Mouse (Mus musculus): ENCODE measurements around the gene Capn15. TPM values are rescaled to one million over a fixed set of nuclear protein-coding genes. Genes with fewer than 3 reads are reported as not detected.
A peak's percentile ranks its signal among the peaks of the same experiment; 100 is the strongest.

Gene Capn15
- polyA plus RNA-seq, 1 experiment from 2014 or later, result 13.9 TPM

DNA sequence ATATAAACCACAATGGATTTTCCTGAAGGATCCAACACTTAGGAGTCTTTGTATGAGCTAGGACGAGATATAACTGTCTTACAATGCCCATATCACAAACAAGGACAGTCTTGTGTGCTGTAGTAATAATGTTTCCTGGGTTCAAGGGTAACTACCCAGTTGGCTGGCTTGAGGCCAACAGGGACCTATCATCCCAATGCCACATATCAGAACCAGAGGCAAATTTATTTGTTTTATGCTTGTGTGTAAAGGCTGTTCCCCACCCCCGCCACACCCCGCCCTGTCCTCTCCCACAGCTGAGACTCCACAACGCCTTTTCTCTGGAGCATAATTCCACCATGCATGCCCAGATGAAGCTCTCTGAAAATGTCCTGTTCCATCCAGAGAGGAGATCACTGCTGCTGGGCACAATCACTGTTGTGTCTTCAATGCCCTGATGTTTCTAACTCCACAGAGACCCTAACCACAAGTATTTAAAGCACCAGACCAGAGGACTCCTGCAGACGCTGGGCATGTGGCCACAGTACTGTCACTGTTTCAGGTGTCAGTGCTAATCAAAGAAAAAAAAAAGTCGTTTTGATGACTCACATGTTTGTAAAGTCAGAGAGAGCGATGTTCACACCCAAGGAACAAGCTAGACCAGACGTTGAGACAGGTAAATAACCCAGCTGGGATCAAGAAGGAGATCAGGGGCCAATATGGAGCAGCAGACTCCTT, 68.5 kb downstream of the Capn15 start:
- DNase-seq (ENCODE audit: low spot score) (no peak), ATAC-seq (no peak)
- no peak overlapping the region for H3K4me3 ChIP-seq (ENCODE audit: low read depth, low read length)
- no peak overlapping the region for H3K9ac ChIP-seq (replicated peaks; ENCODE audit: low read depth)
- H3K9me3 ChIP-seq (ENCODE audit: low read length), result no peaks in the 10 kb centered on the region
- H3K27me3 ChIP-seq (replicated peaks; ENCODE audit: insufficient read depth, low read length), result no peaks in the 10 kb centered on the region
- no peaks in the 10 kb centered on the region for H3K36me3 ChIP-seq (ENCODE audit: insufficient read depth, low read length)
- TF ChIP-seq CTCF (IDR thresholded peaks at IDR 0.05) (no peak), EP300 (IDR thresholded peaks at IDR 0.05) (no peak)
- H3K4me1 ChIP-seq (ENCODE audit: insufficient read depth, low read depth, low read length), result peaks cover 8% of the 10 kb centered on the region; the same call in 1 of the 2 replicates
- WGBS, result 70% methylated on average over 8 of the region's 8 CpGs
- H3K27ac ChIP-seq (ENCODE audit: low read length), result no peak overlapping the region
- H3K4me2 ChIP-seq (replicated peaks; ENCODE audit: low read depth, low read length), result no peak overlapping the region

DNA sequence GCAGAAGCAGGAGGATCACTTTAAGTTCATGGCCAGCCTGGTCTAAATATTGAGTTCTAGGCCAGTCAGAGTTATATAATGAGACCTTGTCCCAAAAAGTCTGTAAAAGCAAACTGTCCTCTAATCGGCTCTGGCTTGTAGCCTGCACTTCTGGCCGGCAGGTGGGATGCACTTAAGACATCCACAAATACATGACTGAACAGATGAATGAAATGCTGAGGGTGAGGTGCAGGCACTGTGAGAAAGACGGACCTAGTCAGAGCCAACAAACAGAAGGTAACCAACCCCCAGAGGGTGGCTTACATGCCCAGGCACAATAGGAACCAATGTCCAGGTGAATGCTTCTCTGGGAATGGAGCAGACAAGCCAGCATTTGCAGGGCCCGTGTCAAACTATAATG, 71.3 kb downstream of the Capn15 start:
- Histone ChIP-seq H3K36me3 (ENCODE audit: insufficient read depth, low read length) (no peaks in the 10 kb centered on the region), H3K4me2 (replicated peaks; ENCODE audit: low read depth, low read length) (no peak overlapping the region), H3K27ac (ENCODE audit: low read length) (peak overlapping the region; percentile 10; the same call in 1 of the 2 replicates), H3K4me1 (ENCODE audit: insufficient read depth, low read depth, low read length) (peaks cover 8% of the 10 kb centered on the region; the same call in 1 of the 2 replicates), H3K4me3 (ENCODE audit: low read depth, low read length) (no peak overlapping the region), H3K9ac (replicated peaks; ENCODE audit: low read depth) (no peak overlapping the region), H3K27me3 (replicated peaks; ENCODE audit: insufficient read depth, low read length) (no peaks in the 10 kb centered on the region), H3K9me3 (ENCODE audit: low read length) (no peaks in the 10 kb centered on the region)
- 66% methylated on average over 4 of the region's 4 CpGs for WGBS
- ATAC-seq (no peak), DNase-seq (ENCODE audit: low spot score) (no peak)
- no peak for TF ChIP-seq CTCF (IDR thresholded peaks at IDR 0.05)
- TF ChIP-seq EP300 (IDR thresholded peaks at IDR 0.05), result no peak

DNA sequence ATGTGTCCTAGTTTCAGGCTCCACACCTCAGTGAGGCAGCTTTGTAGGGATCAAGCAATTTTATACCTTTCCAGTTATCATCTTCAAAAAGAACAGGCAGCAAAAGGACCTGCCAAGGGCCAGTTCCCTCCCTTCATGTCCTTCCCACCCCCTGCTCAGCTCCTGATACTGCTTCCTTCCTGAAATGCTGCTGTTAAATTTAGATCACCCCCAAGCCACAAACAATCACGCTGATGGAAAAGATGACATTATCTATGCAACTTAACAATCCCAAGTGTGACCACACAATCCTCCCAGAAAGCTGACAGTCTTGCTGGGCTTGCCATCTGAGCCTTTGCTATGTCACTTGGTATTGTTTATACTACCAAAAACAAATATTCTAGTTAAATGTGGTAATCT, 71.7 kb downstream of the Capn15 start:
- H3K27me3 ChIP-seq (replicated peaks; ENCODE audit: insufficient read depth, low read length), result no peaks in the 10 kb centered on the region
- peak; percentile 31 for DNase-seq (ENCODE audit: low spot score)
- peaks cover 8% of the 10 kb centered on the region; the same call in 1 of the 2 replicates for H3K4me1 ChIP-seq (ENCODE audit: insufficient read depth, low read depth, low read length)
- no peak for ATAC-seq
- no peaks in the 10 kb centered on the region for H3K36me3 ChIP-seq (ENCODE audit: insufficient read depth, low read length)
- WGBS, result 43% methylated on average over 1 of the region's 1 CpGs
- no peak overlapping the region for H3K9ac ChIP-seq (replicated peaks; ENCODE audit: low read depth)
- no peak overlapping the region for H3K4me3 ChIP-seq (ENCODE audit: low read depth, low read length)
- TF ChIP-seq CTCF (IDR thresholded peaks at IDR 0.05) (no peak), EP300 (IDR thresholded peaks at IDR 0.05) (peak; percentile 56)
- peak overlapping the region; percentile 10; the same call in 1 of the 2 replicates for H3K27ac ChIP-seq (ENCODE audit: low read length)
- no peaks in the 10 kb centered on the region for H3K9me3 ChIP-seq (ENCODE audit: low read length)
- H3K4me2 ChIP-seq (replicated peaks; ENCODE audit: low read depth, low read length), result 0 out of 2 replicates have a peak overlapping the region, but pooled peaks have one; percentile 9

DNA sequence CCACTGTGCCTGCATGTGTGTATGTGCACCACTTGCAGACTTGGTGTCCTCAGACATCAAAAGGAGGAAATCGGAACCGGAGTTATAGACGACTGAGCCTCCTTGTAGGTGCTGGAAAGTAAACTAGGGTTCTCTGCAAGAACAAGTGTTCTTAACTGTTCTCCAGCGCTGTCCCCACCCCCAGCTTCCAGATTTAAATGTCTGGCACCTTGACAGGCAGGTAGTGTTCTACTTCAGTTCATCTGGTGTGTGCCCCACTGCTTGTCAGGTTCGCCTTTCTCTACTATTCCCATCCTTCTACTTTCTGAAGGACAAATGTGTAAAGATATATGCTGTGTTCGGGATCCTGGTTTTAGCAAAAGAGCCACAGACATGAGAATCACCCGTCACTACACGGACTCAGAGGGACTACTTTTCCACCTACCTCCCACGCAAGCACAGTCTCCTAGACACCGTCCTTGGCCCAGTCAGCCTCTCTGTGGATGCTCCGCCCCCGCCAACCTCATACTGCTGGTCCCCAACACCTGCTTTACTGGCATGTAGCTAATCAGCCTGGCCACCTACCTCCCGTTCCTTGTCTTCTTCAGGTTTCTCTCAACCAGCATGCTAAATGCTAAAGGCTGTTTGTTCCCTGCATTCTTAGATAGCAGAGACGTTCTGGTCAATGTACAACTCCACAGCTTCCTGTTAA, 72.3 kb downstream of the Capn15 start:
- H3K27ac ChIP-seq (ENCODE audit: low read length), result no peak overlapping the region
- no peaks in the 10 kb centered on the region for H3K36me3 ChIP-seq (ENCODE audit: insufficient read depth, low read length)

DNA sequence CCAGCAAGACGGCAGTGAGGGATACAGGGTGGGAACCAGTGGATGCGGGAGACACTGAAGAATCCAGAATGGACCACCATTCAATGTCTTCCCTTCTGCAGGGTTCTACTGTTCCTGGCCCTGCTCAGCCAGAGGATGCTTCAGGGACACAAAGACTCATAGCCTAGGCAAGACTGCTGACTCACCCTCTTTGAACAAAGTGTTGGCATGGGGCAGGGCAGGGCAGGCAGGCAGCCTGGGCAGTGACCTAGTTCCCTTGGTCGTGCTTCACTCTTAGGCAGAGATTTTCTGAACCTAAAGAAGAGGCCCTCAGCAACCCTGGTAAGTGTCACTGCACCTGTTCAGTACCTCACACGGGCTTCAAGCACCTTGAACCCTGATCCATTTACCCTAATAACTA, 73.8 kb downstream of the Capn15 start:
- DNase-seq (ENCODE audit: low spot score) (peak; percentile 55), ATAC-seq (peak; percentile 65)
- 72% methylated on average over 4 of the region's 4 CpGs for WGBS
- no peak for TF ChIP-seq EP300 (IDR thresholded peaks at IDR 0.05)
- TF ChIP-seq CTCF (IDR thresholded peaks at IDR 0.05), result no peak
- Histone ChIP-seq H3K27ac (ENCODE audit: low read length) (no peak overlapping the region), H3K9me3 (ENCODE audit: low read length) (no peaks in the 10 kb centered on the region), H3K9ac (replicated peaks; ENCODE audit: low read depth) (no peak overlapping the region), H3K4me1 (ENCODE audit: insufficient read depth, low read depth, low read length) (no peaks in the 10 kb centered on the region; the same call in 1 of the 2 replicates), H3K36me3 (ENCODE audit: insufficient read depth, low read length) (no peaks in the 10 kb centered on the region), H3K4me2 (replicated peaks; ENCODE audit: low read depth, low read length) (no peak overlapping the region), H3K4me3 (ENCODE audit: low read depth, low read length) (no peak overlapping the region), H3K27me3 (replicated peaks; ENCODE audit: insufficient read depth, low read length) (no peaks in the 10 kb centered on the region)

More for the DNA sequence above, 72.3 kb downstream of the Capn15 start:
- Histone ChIP-seq H3K4me2 (replicated peaks; ENCODE audit: low read depth, low read length) (0 out of 2 replicates have a peak overlapping the region, but pooled peaks have one; percentile 9), H3K9me3 (ENCODE audit: low read length) (no peaks in the 10 kb centered on the region), H3K4me3 (ENCODE audit: low read depth, low read length) (no peak overlapping the region), H3K9ac (replicated peaks; ENCODE audit: low read depth) (no peak overlapping the region), H3K4me1 (ENCODE audit: insufficient read depth, low read depth, low read length) (peaks cover 8% of the 10 kb centered on the region; the same call in 1 of the 2 replicates), H3K27me3 (replicated peaks; ENCODE audit: insufficient read depth, low read length) (no peaks in the 10 kb centered on the region)
- 62% methylated on average over 14 of the region's 14 CpGs for WGBS
- TF ChIP-seq CTCF (IDR thresholded peaks at IDR 0.05) (no peak), EP300 (IDR thresholded peaks at IDR 0.05) (no peak)
- DNase-seq (ENCODE audit: low spot score) (peak; percentile 49), ATAC-seq (no peak)

Other genes starting within 250 kb of the Capn15 start
- 1.0 and 1.9 TPM in 2 replicates for gene Mslnl, start 249.8 kb downstream of the Capn15 start, polyA plus RNA-seq (2015; fragmentation: Nextera tagmentation; extraction: Ambion mirVana)
- gene Msln, start 231.4 kb downstream of the Capn15 start, polyA plus RNA-seq (2015; fragmentation: Nextera tagmentation; extraction: Ambion mirVana), result 584 and 630 TPM in 2 replicates
- 23.8 and 24.1 TPM in 2 replicates for gene Narfl, start 212.0 kb downstream of the Capn15 start, polyA plus RNA-seq (2015; fragmentation: Nextera tagmentation; extraction: Ambion mirVana)
- 42.7 and 45.4 TPM in 2 replicates for gene Haghl, start 200.1 kb downstream of the Capn15 start, polyA plus RNA-seq (2015; fragmentation: Nextera tagmentation; extraction: Ambion mirVana)
- gene Ccdc78, start 199.2 kb downstream of the Capn15 start, polyA plus RNA-seq (2015; fragmentation: Nextera tagmentation; extraction: Ambion mirVana), result 5.8 and 7.7 TPM in 2 replicates
- gene Fam173a, start 192.9 kb downstream of the Capn15 start, polyA plus RNA-seq (2015; fragmentation: Nextera tagmentation; extraction: Ambion mirVana), result 112 and 116 TPM in 2 replicates
- gene AC134908.4, start 190.1 kb downstream of the Capn15 start, polyA plus RNA-seq (2015; fragmentation: Nextera tagmentation; extraction: Ambion mirVana), result not detected in 2 replicates
- gene Metrn, start 188.7 kb downstream of the Capn15 start, polyA plus RNA-seq (2015; fragmentation: Nextera tagmentation; extraction: Ambion mirVana), result 19.1 and 20.9 TPM in 2 replicates
- 0.43 and 0.70 TPM in 2 replicates for gene Fbxl16, start 176.7 kb downstream of the Capn15 start, polyA plus RNA-seq (2015; fragmentation: Nextera tagmentation; extraction: Ambion mirVana)
- 14.9 and 15.0 TPM in 2 replicates for gene Wdr24, start 162.2 kb downstream of the Capn15 start, polyA plus RNA-seq (2015; fragmentation: Nextera tagmentation; extraction: Ambion mirVana)
- 27.3 and 28.0 TPM in 2 replicates for gene Jmjd8, start 156.9 kb downstream of the Capn15 start, polyA plus RNA-seq (2015; fragmentation: Nextera tagmentation; extraction: Ambion mirVana)
- gene Stub1, start 152.4 kb downstream of the Capn15 start, polyA plus RNA-seq (2015; fragmentation: Nextera tagmentation; extraction: Ambion mirVana), result 196 and 198 TPM in 2 replicates
- 1.4 and 1.7 TPM in 2 replicates for gene Rhbdl1, start 148.5 kb downstream of the Capn15 start, polyA plus RNA-seq (2015; fragmentation: Nextera tagmentation; extraction: Ambion mirVana)
- gene Gm20683, start 144.0 kb downstream of the Capn15 start, polyA plus RNA-seq (2015; fragmentation: Nextera tagmentation; extraction: Ambion mirVana), result 0.86 and 1.1 TPM in 2 replicates
- gene Rhot2, start 140.9 kb downstream of the Capn15 start, polyA plus RNA-seq (2015; fragmentation: Nextera tagmentation; extraction: Ambion mirVana), result 9.9 and 10.3 TPM in 2 replicates
- 5.6 and 5.8 TPM in 2 replicates for gene Wdr90, start 124.3 kb downstream of the Capn15 start, polyA plus RNA-seq (2015; fragmentation: Nextera tagmentation; extraction: Ambion mirVana)
- 16.5 and 19.5 TPM in 2 replicates for gene Mcrip2, start 117.0 kb downstream of the Capn15 start, polyA plus RNA-seq (2015; fragmentation: Nextera tagmentation; extraction: Ambion mirVana)
- gene Mettl26, start 110.7 kb downstream of the Capn15 start, polyA plus RNA-seq (2015; fragmentation: Nextera tagmentation; extraction: Ambion mirVana), result 48.7 and 50.7 TPM in 2 replicates
- gene Wfikkn1, start 104.9 kb downstream of the Capn15 start, polyA plus RNA-seq (2015; fragmentation: Nextera tagmentation; extraction: Ambion mirVana), result 0.24 and 0.26 TPM in 2 replicates
- gene Rab40c, start 66.1 kb downstream of the Capn15 start, polyA plus RNA-seq (2015; fragmentation: Nextera tagmentation; extraction: Ambion mirVana), result 19.3 and 21.7 TPM in 2 replicates
- gene Pigq, start 40.9 kb downstream of the Capn15 start, polyA plus RNA-seq (2015; fragmentation: Nextera tagmentation; extraction: Ambion mirVana), result 36.9 and 37.5 TPM in 2 replicates
- 4.5 and 4.9 TPM in 2 replicates for gene Nhlrc4, start 40.8 kb downstream of the Capn15 start, polyA plus RNA-seq (2015; fragmentation: Nextera tagmentation; extraction: Ambion mirVana)
- gene A930017K11Rik, start 33.2 kb downstream of the Capn15 start, polyA plus RNA-seq (2015; fragmentation: Nextera tagmentation; extraction: Ambion mirVana), result not detected in 2 replicates
- 7.2 and 9.3 TPM in 2 replicates for gene Rab11fip3, start 83.8 kb upstream of the Capn15 start, polyA plus RNA-seq (2015; fragmentation: Nextera tagmentation; extraction: Ambion mirVana)
- gene Decr2, start 104.5 kb upstream of the Capn15 start, polyA plus RNA-seq (2015; fragmentation: Nextera tagmentation; extraction: Ambion mirVana), result 18.7 and 23.8 TPM in 2 replicates
- 8.5 and 9.2 TPM in 2 replicates for gene Nme4, start 109.8 kb upstream of the Capn15 start, polyA plus RNA-seq (2015; fragmentation: Nextera tagmentation; extraction: Ambion mirVana)
- 7.9 and 9.1 TPM in 2 replicates for gene Tmem8, start 127.5 kb upstream of the Capn15 start, polyA plus RNA-seq (2015; fragmentation: Nextera tagmentation; extraction: Ambion mirVana)
- 109 and 110 TPM in 2 replicates for gene Mrpl28, start 137.7 kb upstream of the Capn15 start, polyA plus RNA-seq (2015; fragmentation: Nextera tagmentation; extraction: Ambion mirVana)
- 10.2 and 10.5 TPM in 2 replicates for gene Axin1, start 152.9 kb upstream of the Capn15 start, polyA plus RNA-seq (2015; fragmentation: Nextera tagmentation; extraction: Ambion mirVana)
- gene Pdia2, start 213.3 kb upstream of the Capn15 start, polyA plus RNA-seq (2015; fragmentation: Nextera tagmentation; extraction: Ambion mirVana), result 0.40 and 0.49 TPM in 2 replicates
- 11.8 and 12.0 TPM in 2 replicates for gene Rgs11, start 217.2 kb upstream of the Capn15 start, polyA plus RNA-seq (2015; fragmentation: Nextera tagmentation; extraction: Ambion mirVana)
- gene Arhgdig, start 222.0 kb upstream of the Capn15 start, polyA plus RNA-seq (2015; fragmentation: Nextera tagmentation; extraction: Ambion mirVana), result 22.9 and 23.8 TPM in 2 replicates

All from lung, postnatal 0 days (tissue).